Mouse (Mus musculus): Measurements from ENCODE around the gene Ano3.

DNA sequence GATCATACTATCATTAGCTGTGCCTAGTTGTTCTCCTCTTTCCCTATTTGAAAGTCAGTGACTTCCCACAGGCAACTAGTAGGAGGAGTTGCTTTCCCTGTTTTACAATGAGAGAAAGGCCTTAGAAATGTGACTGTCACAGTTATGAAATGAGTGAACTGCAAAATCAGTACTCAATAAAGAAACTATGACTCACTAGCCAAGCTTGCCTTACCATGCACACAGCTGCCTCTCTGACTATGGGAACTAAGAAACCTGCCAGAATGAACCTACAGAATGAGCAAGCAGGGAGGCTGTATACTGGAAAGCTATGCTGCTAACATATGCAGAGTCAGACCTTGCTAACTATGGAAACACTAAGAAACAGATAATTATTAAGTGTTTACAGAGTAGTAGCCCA is 231.7 kb downstream of the Ano3 start:
- TF ChIP-seq MAFK (IDR thresholded peaks at IDR 0.05; ENCODE audit: insufficient read depth, low read depth, low read length) (no peak), HCFC1 (IDR thresholded peaks at IDR 0.05; ENCODE audit: borderline replicate concordance, insufficient read depth, low read length) (no peak), CHD2 (IDR thresholded peaks at IDR 0.05; ENCODE audit: low read depth, low read length) (no peak), ZNF384 (IDR thresholded peaks at IDR 0.05; ENCODE audit: low read depth, low read length) (no peak)
